25 mouse cellular contexts compared by ENCODE assay signal in genomic region chr11:88075701-88076100, GRCm38 (mm10). TPM values are rescaled to one million over a fixed set of nuclear protein-coding genes. Genes with fewer than 3 reads are reported as not detected.
DNase-seq lines count a peak whose midpoint lies in the region; ATAC-seq and TF ChIP-seq lines count a peak whose summit lies in the region.
"Had no signal": no experiment of that assay in that cellular context is flagged by ENCODE, and none has a peak within 500 bp of the region (broad histone marks: within the 10 kb centered on the region; RNA-seq: fewer than 3 reads in every experiment).

No protein-coding gene starts in this region.

- 7% methylated on average over 1 of the region's 1 CpGs for WGBS in forebrain, postnatal 0 days
- 10% methylated on average over 1 of the region's 1 CpGs for WGBS in forebrain, embryonic 14.5 days

- no peaks in the 10 kb centered on the region for H3K27me3 ChIP-seq in forebrain, postnatal 0 days (ENCODE audit: insufficient read depth, low read length)
- no peaks in the 10 kb centered on the region for H3K27me3 ChIP-seq in forebrain, embryonic 14.5 days (replicated peaks; ENCODE audit: control insufficient read depth, insufficient read depth, low read length)
- H3K27me3 ChIP-seq in MEL (ENCODE audit: control insufficient read depth in 1 of 2, insufficient read depth in 2 of 2, low read length in 2 of 2): no peaks in the 10 kb centered on the region
- H3K27me3 ChIP-seq: embryonic facial prominence, embryonic 12.5 days; hindbrain, embryonic 15.5 days; intestine, embryonic 15.5 days; lung, embryonic 15.5 days; neural tube, embryonic 15.5 days had no signal

- TF ChIP-seq EP300 in MEL (IDR thresholded peaks at IDR 0.05; ENCODE audit: low read depth in 1 of 2, low read length in 2 of 2): no peak

- H3K4me3 ChIP-seq in forebrain, postnatal 0 days (ENCODE audit: low read depth, low read length): no peak overlapping the region
- no peak overlapping the region for H3K4me3 ChIP-seq in forebrain, embryonic 14.5 days (ENCODE audit: low read depth, low read length)
- H3K4me3 ChIP-seq in left cerebral cortex, adult 2 months: no peak overlapping the region
- H3K4me3 ChIP-seq in MEL (ENCODE audit: control insufficient read depth in 1 of 2, insufficient read depth in 1 of 2, low read depth in 2 of 2, low read length in 2 of 2): no peak overlapping the region
- H3K4me3 ChIP-seq: embryonic facial prominence, embryonic 12.5 days; hindbrain, embryonic 15.5 days; intestine, embryonic 15.5 days; lung, embryonic 15.5 days; neural tube, embryonic 15.5 days had no signal

- H3K36me3 ChIP-seq in forebrain, postnatal 0 days (ENCODE audit: insufficient read depth): peaks cover 39% of the 10 kb centered on the region
- H3K36me3 ChIP-seq in forebrain, embryonic 14.5 days (ENCODE audit: control insufficient read depth, insufficient read depth, low read length): peaks cover 75% of the 10 kb centered on the region
- H3K36me3 ChIP-seq in MEL (ENCODE audit: control insufficient read depth in 1 of 2, insufficient read depth in 2 of 2, low read length in 2 of 2): peaks cover 1 to 33% of the 10 kb centered on the region in 2 experiments

- no peak for TF ChIP-seq POLR2A in MEL (IDR thresholded peaks at IDR 0.05; ENCODE audit: control insufficient read depth in 1 of 2, insufficient read depth in 1 of 2, low read depth in 1 of 2, low read length in 2 of 2, poor library complexity in 1 of 2)

- TF ChIP-seq CTCF in forebrain, postnatal 0 days (IDR thresholded peaks at IDR 0.05; ENCODE audit: low read depth): peak; percentile 33; the same call in 1 of the 2 replicates
- peak; percentile 21 for TF ChIP-seq CTCF in left cerebral cortex, adult 2 months (IDR thresholded peaks at IDR 0.05)
- peak in 2 of 3 experiments; percentile 16 to 21; a peak in 3 of 6 replicates for TF ChIP-seq CTCF in MEL (IDR thresholded peaks at IDR 0.05 in 2 of 3, conservative IDR thresholded peaks at IDR 0.05 in 1 of 3; ENCODE audit: control insufficient read depth in 1 of 3, insufficient read depth in 1 of 3, low read depth in 2 of 3, low read length in 3 of 3, poor library complexity in 1 of 3, severe bottlenecking in 1 of 3)

- no peak overlapping the region for H3K27ac ChIP-seq in forebrain, postnatal 0 days (ENCODE audit: low read depth, low read length)
- H3K27ac ChIP-seq in forebrain, embryonic 14.5 days (ENCODE audit: low read depth, low read length): no peak overlapping the region
- H3K27ac ChIP-seq in left cerebral cortex, adult 2 months: no peak overlapping the region
- H3K27ac ChIP-seq in MEL (ENCODE audit: control insufficient read depth, low read depth, low read length): no peak overlapping the region
- H3K27ac ChIP-seq: embryonic facial prominence, embryonic 12.5 days; hindbrain, embryonic 15.5 days; intestine, embryonic 15.5 days; liver, embryonic 14.5 days; lung, embryonic 15.5 days; macrophage; neural tube, embryonic 15.5 days had no signal

- intact Hi-C loops in left cerebral cortex, adult 2 months (cut with DNase I): no loop called here

- peaks cover 8% of the 10 kb centered on the region for H3K4me1 ChIP-seq in forebrain, postnatal 0 days (ENCODE audit: insufficient read depth)
- H3K4me1 ChIP-seq in forebrain, embryonic 14.5 days (ENCODE audit: control insufficient read depth, insufficient read depth, low read length): peaks cover 18% of the 10 kb centered on the region
- peaks cover 0 to 2% of the 10 kb centered on the region in 2 experiments; a peak in 2 of 4 replicates for H3K4me1 ChIP-seq in MEL (ENCODE audit: control insufficient read depth in 1 of 2, insufficient read depth in 2 of 2, low read length in 2 of 2)

- H3K4me2 ChIP-seq in forebrain, postnatal 0 days (ENCODE audit: low read depth): no peak overlapping the region
- no peak overlapping the region for H3K4me2 ChIP-seq in forebrain, embryonic 14.5 days (ENCODE audit: low read length)
- H3K4me2 ChIP-seq: embryonic facial prominence, embryonic 12.5 days; hindbrain, embryonic 15.5 days; intestine, embryonic 15.5 days; lung, embryonic 15.5 days; midbrain, embryonic 11.5 days; neural tube, embryonic 15.5 days had no signal

- no peaks in the 10 kb centered on the region for H3K9me3 ChIP-seq in forebrain, postnatal 0 days (ENCODE audit: low read length)
- no peaks in the 10 kb centered on the region for H3K9me3 ChIP-seq in forebrain, embryonic 14.5 days (replicated peaks; ENCODE audit: control insufficient read depth, low read length)
- H3K9me3 ChIP-seq in MEL (replicated peaks; ENCODE audit: insufficient read depth, low read length): no peaks in the 10 kb centered on the region
- H3K9me3 ChIP-seq: embryonic facial prominence, embryonic 12.5 days; G1E; hindbrain, embryonic 15.5 days; intestine, embryonic 15.5 days; lung, embryonic 15.5 days; neural tube, embryonic 15.5 days had no signal

- TF ChIP-seq RAD21 in MEL (IDR thresholded peaks at IDR 0.05; ENCODE audit: low read depth, low read length): no peak; the same call in 1 of the 2 replicates

- ATAC-seq in forebrain, postnatal 0 days: no peak
- ATAC-seq in forebrain, embryonic 14.5 days: no peak
- 0 out of 2 replicates have a peak, but pooled peaks have one; percentile 42 for ATAC-seq in megakaryocyte progenitor cell, adult 5-6 weeks (replicated peaks; ENCODE audit: poor library complexity)
- ATAC-seq: intestine, embryonic 15.5 days had no signal

- H3K79me2 ChIP-seq in MEL (ENCODE audit: control insufficient read depth, insufficient read depth, low read length, poor library complexity): peaks cover 23% of the 10 kb centered on the region

- no peak for DNase-seq in forebrain, postnatal 0 days
- DNase-seq in forebrain, embryonic 14.5 days (ENCODE audit: low spot score): no peak
- no peak for DNase-seq in left cerebral cortex, adult 2 months (ENCODE audit: extremely low spot score in 1 of 2, low spot score in 2 of 2)
- no peak for DNase-seq in left cerebral cortex, adult 11 months (ENCODE audit: low spot score)
- DNase-seq in MEL (ENCODE audit: low read depth, low spot score): peak; percentile 47
- no peak for DNase-seq in cerebellum, adult 11 months
- DNase-seq in adrenal gland, postnatal 36 days: no peak
- DNase-seq: adrenal gland, postnatal 25 days; cerebellum, adult 11-12 months; cerebellum, postnatal 14 days; gastrocnemius, postnatal 36 days; kidney, adult 9 months; kidney, postnatal 25 days; right cerebral cortex, postnatal 25 days; spleen, adult 18-20 months had no signal

- no peak overlapping the region for H3K9ac ChIP-seq in forebrain, postnatal 0 days
- no peak overlapping the region for H3K9ac ChIP-seq in forebrain, embryonic 14.5 days (ENCODE audit: low read length)
- no peak overlapping the region for H3K9ac ChIP-seq in MEL (ENCODE audit: control insufficient read depth, low read depth, low read length, poor library complexity, severe bottlenecking)
- H3K9ac ChIP-seq: embryonic facial prominence, embryonic 12.5 days; hindbrain, embryonic 15.5 days; intestine, embryonic 15.5 days; liver, embryonic 14.5 days; lung, embryonic 15.5 days; neural tube, embryonic 15.5 days had no signal

TF ChIP-seq in MEL, 35 proteins besides CTCF, POLR2A, EP300 and RAD21 (continues in another document):
- TF ChIP-seq GATA1 (IDR thresholded peaks at IDR 0.05; ENCODE audit: low read depth, low read length) (no peak), ZKSCAN1 (IDR thresholded peaks at IDR 0.05; ENCODE audit: low read depth, low read length) (no peak), USF1 (IDR thresholded peaks at IDR 0.05; ENCODE audit: low read depth, low read length) (no peak), ZMIZ1 (IDR thresholded peaks at IDR 0.05; ENCODE audit: low read depth, low read length) (no peak), ZNF384 (IDR thresholded peaks at IDR 0.05; ENCODE audit: low read depth, low read length) (no peak), CHD2 (IDR thresholded peaks at IDR 0.05; ENCODE audit: low read length) (no peak), TBP (IDR thresholded peaks at IDR 0.05; ENCODE audit: low read depth, low read length) (no peak), BHLHE40 (IDR thresholded peaks at IDR 0.05; ENCODE audit: borderline replicate concordance, low read depth, low read length) (no peak)

RNA-seq across cellular contexts. Expression of gene Vezf1, which starts 7.6 kb away (rescaled TPM):
- total RNA-seq in forebrain, postnatal 0 days (2014; rRNA removed): 33.0 and 43.7 TPM in 2 replicates
- 28.0 and 34.6 TPM in 2 replicates for polyA plus RNA-seq in forebrain, postnatal 0 days (2015; fragmentation: Nextera tagmentation; extraction: Ambion mirVana)
- polyA plus RNA-seq in forebrain, embryonic 14.5 days (2014; fragmentation: Nextera tagmentation; extraction: Ambion mirVana): 60.0 and 64.7 TPM in 2 replicates
- total RNA-seq in left cerebral cortex, adult 2 months (2021): 10 to 100 TPM; 27.8 to 28.3 TPM
- total RNA-seq in MEL (2012; rRNA removed): 8.0 and 9.5 TPM in 2 replicates
- 10 to 100 TPM in 1 of 2 experiments, not detected in 1; 20.8 TPM for polyA plus RNA-seq in MEL (2012; ENCODE audit: insufficient read depth in 1 of 2, insufficient read length in 2 of 2, low read depth in 1 of 2, low replicate concordance in 2 of 2, missing spikeins in 1 of 2)
- 37.5 and 41.8 TPM in 2 replicates for total RNA-seq in megakaryocyte progenitor cell, adult 5-6 weeks (2015)
- total RNA-seq in megakaryocyte progenitor cell, adult 5-6 weeks (2017): 16.2 and 18.8 TPM in 2 replicates
- 10 to 100 TPM; 49.3 to 50.9 TPM for total RNA-seq in adrenal gland, postnatal 36 days (2021)

RNA-seq across cellular contexts. Expression of gene Cuedc1, which starts 22.2 kb away (rescaled TPM):
- 28.9 and 34.7 TPM in 2 replicates for total RNA-seq in forebrain, postnatal 0 days (2014; rRNA removed)
- 22.0 and 34.6 TPM in 2 replicates for polyA plus RNA-seq in forebrain, postnatal 0 days (2015; fragmentation: Nextera tagmentation; extraction: Ambion mirVana)
- polyA plus RNA-seq in forebrain, embryonic 14.5 days (2014; fragmentation: Nextera tagmentation; extraction: Ambion mirVana): 13.0 and 18.6 TPM in 2 replicates
- 10 to 100 TPM; 31.4 to 31.7 TPM for total RNA-seq in left cerebral cortex, adult 2 months (2021)
- total RNA-seq in MEL (2012; rRNA removed): 1.0 and 1.1 TPM in 2 replicates
- polyA plus RNA-seq in MEL (2012; ENCODE audit: insufficient read depth in 1 of 2, insufficient read length in 2 of 2, low read depth in 1 of 2, low replicate concordance in 2 of 2, missing spikeins in 1 of 2): 1 to 10 TPM in 1 of 2 experiments, not detected in 1; 4.8 TPM
- total RNA-seq in megakaryocyte progenitor cell, adult 5-6 weeks (2015): 0.73 and 3.7 TPM in 2 replicates
- total RNA-seq in megakaryocyte progenitor cell, adult 5-6 weeks (2017): 0.12 and 1.0 TPM in 2 replicates
- 10 to 100 TPM; 46.9 to 53.4 TPM for total RNA-seq in adrenal gland, postnatal 36 days (2021)

RNA-seq across cellular contexts. Expression of gene Srsf1, which starts 28.5 kb away (rescaled TPM):
- total RNA-seq in forebrain, postnatal 0 days (2014; rRNA removed): 282 and 390 TPM in 2 replicates
- 103 and 121 TPM in 2 replicates for polyA plus RNA-seq in forebrain, postnatal 0 days (2015; fragmentation: Nextera tagmentation; extraction: Ambion mirVana)
- 340 and 348 TPM in 2 replicates for polyA plus RNA-seq in forebrain, embryonic 14.5 days (2014; fragmentation: Nextera tagmentation; extraction: Ambion mirVana)
- total RNA-seq in left cerebral cortex, adult 2 months (2021): 100 to 1,000 TPM; 184 to 190 TPM
- total RNA-seq in MEL (2012; rRNA removed): 586 and 596 TPM in 2 replicates
- 100 to 1,000 TPM; 421 to 431 TPM for polyA plus RNA-seq in MEL (2012; ENCODE audit: insufficient read depth in 1 of 2, insufficient read length in 2 of 2, low read depth in 1 of 2, low replicate concordance in 2 of 2, missing spikeins in 1 of 2)
- 257 and 278 TPM in 2 replicates for total RNA-seq in megakaryocyte progenitor cell, adult 5-6 weeks (2015)
- total RNA-seq in megakaryocyte progenitor cell, adult 5-6 weeks (2017): 528 and 695 TPM in 2 replicates
- 100 to 1,000 TPM; 212 to 243 TPM for total RNA-seq in adrenal gland, postnatal 36 days (2021)
